Mouse (Mus musculus): ENCODE data around the gene Trpv6. TPM values are rescaled to one million over a fixed set of nuclear protein-coding genes. Genes with fewer than 3 reads are reported as not detected.

The Trpv6 gene
- polyA plus RNA-seq, 1 experiment from 2014 or later: 1.2 TPM

- in situ Hi-C loops (cut with MboI; ENCODE audit: low pct_unique_long_range_greater_than_20kb): no loop called here
- ChIA-PET CTCF (no interaction called here), POLR2A (no interaction called here)
- TF ChIP-seq CTCF (IDR thresholded peaks at IDR 0.05): no peak
- no peak for ATAC-seq
- H3K27me3 ChIP-seq: peaks cover 6% of the 10 kb centered on the region
- no peak for DNase-seq (ENCODE audit: low read depth, low spot score)
Measured at GRCm38 (mm10) chr6:41646220-41646619, 10.0 kb upstream of the Trpv6 start.

- no peak for DNase-seq (ENCODE audit: low read depth, low spot score)
- POLR2A ChIA-PET: interaction anchor here (0.6 kb wide), 1 partner anchor 16 kb away, joined by 3 read pairs; no protein-coding TSS in a partner anchor
- peaks cover 6% of the 10 kb centered on the region for H3K27me3 ChIP-seq
- no peak for ATAC-seq
- CTCF ChIA-PET: interaction anchor here (0.6 kb wide), 1 partner anchor 13 kb away, joined by 3 read pairs; no protein-coding TSS in a partner anchor
- in situ Hi-C loops (cut with MboI; ENCODE audit: low pct_unique_long_range_greater_than_20kb): no loop called here
- no peak for TF ChIP-seq CTCF (IDR thresholded peaks at IDR 0.05)
Measured at GRCm38 (mm10) chr6:41643227-41643626, 7.0 kb upstream of the Trpv6 start.

GRCm38 (mm10) chr6:41642765-41643164, 6.6 kb upstream of the Trpv6 start:
- POLR2A ChIA-PET: interaction anchor here (0.6 kb wide), 1 partner anchor 17 kb away, joined by 3 read pairs; no protein-coding TSS in a partner anchor
- TF ChIP-seq CTCF (IDR thresholded peaks at IDR 0.05): no peak
- ATAC-seq (no peak), DNase-seq (ENCODE audit: low read depth, low spot score) (no peak)
- in situ Hi-C loops (cut with MboI; ENCODE audit: low pct_unique_long_range_greater_than_20kb): no loop called here
- peaks cover 3% of the 10 kb centered on the region for H3K27me3 ChIP-seq
- CTCF ChIA-PET: interaction anchor here (0.6 kb wide), 1 partner anchor 14 kb away, joined by 3 read pairs; no protein-coding TSS in a partner anchor

- in situ Hi-C loops (cut with MboI; ENCODE audit: low pct_unique_long_range_greater_than_20kb): no loop called here
- DNase-seq (ENCODE audit: low read depth, low spot score) (no peak), ATAC-seq (no peak)
- ChIA-PET POLR2A (no interaction called here), CTCF (interaction anchor here (0.7 kb wide), 1 partner anchor 12 kb away, joined by 3 read pairs; no protein-coding TSS in a partner anchor)
- H3K27me3 ChIP-seq: peaks cover 3% of the 10 kb centered on the region
- no peak for TF ChIP-seq CTCF (IDR thresholded peaks at IDR 0.05)
Measured at GRCm38 (mm10) chr6:41641173-41641866, 5.1 kb upstream of the Trpv6 start.

GRCm38 (mm10) chr6:41640449-41640848, 4.2 kb upstream of the Trpv6 start:
- no peak for TF ChIP-seq CTCF (IDR thresholded peaks at IDR 0.05)
- ATAC-seq (no peak), DNase-seq (ENCODE audit: low read depth, low spot score) (no peak)
- in situ Hi-C loops (cut with MboI; ENCODE audit: low pct_unique_long_range_greater_than_20kb): no loop called here
- H3K27me3 ChIP-seq: peaks cover 2% of the 10 kb centered on the region
- POLR2A ChIA-PET: no interaction called here
- CTCF ChIA-PET: no interaction called here

GRCm38 (mm10) chr6:41637927-41638506, 1.8 kb upstream of the Trpv6 start:
- TF ChIP-seq CTCF (IDR thresholded peaks at IDR 0.05): no peak
- DNase-seq (ENCODE audit: low read depth, low spot score) (no peak), ATAC-seq (no peak)
- H3K27me3 ChIP-seq: no peaks in the 10 kb centered on the region
- ChIA-PET CTCF (interaction anchor here (2.4 kb wide), 1 partner anchor 16 kb away, joined by 6 read pairs; no protein-coding TSS in a partner anchor), POLR2A (no interaction called here)
- in situ Hi-C loops (cut with MboI; ENCODE audit: low pct_unique_long_range_greater_than_20kb): no loop called here

- CTCF ChIA-PET: interaction anchor here (2.4 kb wide), 1 partner anchor 15 kb away, joined by 6 read pairs; no protein-coding TSS in a partner anchor
- DNase-seq (ENCODE audit: low read depth, low spot score): no peak
- no peak for TF ChIP-seq CTCF (IDR thresholded peaks at IDR 0.05)
- H3K27me3 ChIP-seq: no peaks in the 10 kb centered on the region
- no peak for ATAC-seq
- in situ Hi-C loops (cut with MboI; ENCODE audit: low pct_unique_long_range_greater_than_20kb): no loop called here
- POLR2A ChIA-PET: no interaction called here
Measured at GRCm38 (mm10) chr6:41637393-41637792, 1.2 kb upstream of the Trpv6 start.

- CTCF ChIA-PET: no interaction called here
- no peaks in the 10 kb centered on the region for H3K27me3 ChIP-seq
- in situ Hi-C loops (cut with MboI; ENCODE audit: low pct_unique_long_range_greater_than_20kb): no loop called here
- ATAC-seq (no peak), DNase-seq (ENCODE audit: low read depth, low spot score) (no peak)
- TF ChIP-seq CTCF (IDR thresholded peaks at IDR 0.05): no peak
- POLR2A ChIA-PET: no interaction called here
Measured at GRCm38 (mm10) chr6:41635211-41635610, 994 bp downstream of the Trpv6 start.

GRCm38 (mm10) chr6:41631549-41631948, 4.7 kb downstream of the Trpv6 start:
- DNase-seq (ENCODE audit: low read depth, low spot score): no peak
- ATAC-seq: no peak
- CTCF ChIA-PET: no interaction called here

GRCm38 (mm10) chr6:41630791-41631190, 5.4 kb downstream of the Trpv6 start:
- CTCF ChIA-PET: no interaction called here
- DNase-seq (ENCODE audit: low read depth, low spot score) (no peak), ATAC-seq (no peak)
- POLR2A ChIA-PET: no interaction called here
- H3K27me3 ChIP-seq: no peaks in the 10 kb centered on the region
- peak; percentile 34 for TF ChIP-seq CTCF (IDR thresholded peaks at IDR 0.05)
- in situ Hi-C loops (cut with MboI; ENCODE audit: low pct_unique_long_range_greater_than_20kb): no loop called here

More at GRCm38 (mm10) chr6:41631549-41631948, 4.7 kb downstream of the Trpv6 start:
- TF ChIP-seq CTCF (IDR thresholded peaks at IDR 0.05): no peak
- in situ Hi-C loops (cut with MboI; ENCODE audit: low pct_unique_long_range_greater_than_20kb): no loop called here
- POLR2A ChIA-PET: no interaction called here
- no peaks in the 10 kb centered on the region for H3K27me3 ChIP-seq

GRCm38 (mm10) chr6:41628180-41628579, 8.0 kb downstream of the Trpv6 start:
- TF ChIP-seq CTCF (IDR thresholded peaks at IDR 0.05): no peak
- no peak for ATAC-seq
- CTCF ChIA-PET: no interaction called here
- no peaks in the 10 kb centered on the region for H3K27me3 ChIP-seq
- DNase-seq (ENCODE audit: low read depth, low spot score): no peak
- in situ Hi-C loops (cut with MboI; ENCODE audit: low pct_unique_long_range_greater_than_20kb): no loop called here
- POLR2A ChIA-PET: no interaction called here

Measured in Patski (cell line).